Mouse (Mus musculus) liver, adult 2 months (tissue): Measurements from ENCODE around the gene Eral1.

Experiments
- CTCF ChIP-seq: fragments of 200-500 bp; IDR thresholded peaks from 2 replicates; pipeline ENCODE4 v1.5.1; 2011; ENCODE audit warnings: low read depth, low read length, control low read depth
- POLR2A ChIP-seq: fragments of 200-500 bp; IDR thresholded peaks from 2 replicates; pipeline ENCODE4 v1.6.1; 2011; ENCODE audit warnings: low read length, control low read depth; ENCODE audit not compliant: insufficient read depth; ENCODE audit errors: extremely low read depth

DNA sequence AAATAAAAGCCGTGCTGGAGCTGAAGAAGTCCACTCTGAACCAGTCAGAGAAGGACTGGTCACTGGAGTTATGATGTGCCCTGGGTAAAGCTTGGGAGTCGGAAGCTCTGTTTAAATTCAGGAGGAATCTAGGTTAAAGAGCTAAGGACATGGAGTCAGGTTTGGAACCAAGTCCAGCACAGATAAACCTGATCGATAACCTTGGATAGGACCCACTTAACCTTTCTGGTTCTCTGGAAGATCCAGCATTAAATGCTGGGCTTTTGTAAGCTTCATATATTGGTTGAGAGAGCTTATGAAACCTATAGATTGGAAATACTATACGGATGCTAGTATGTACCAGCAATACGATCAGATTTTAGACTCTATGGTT is 14.9 kb upstream of the Eral1 start:
- TF ChIP-seq CTCF (no peak), POLR2A (no peak)
